Mouse (Mus musculus) adipocyte (in vitro differentiated cells): ENCODE measurements at regions not wholly inside any gene's neighbourhood (a gene's known extent, or its start where the extent isn't known, plus 50 kb on each side); places are given as distances from the start of the nearest gene placed in this dataset.
A peak's percentile ranks its signal among the peaks of the same experiment; 100 is the strongest.

ENCODE experiments used
- DNase-seq: peaks from one replicate; pipeline ENCODE4 v3.0.0-alpha.2; 2016; ENCODE audit warnings: low spot score

DNA sequence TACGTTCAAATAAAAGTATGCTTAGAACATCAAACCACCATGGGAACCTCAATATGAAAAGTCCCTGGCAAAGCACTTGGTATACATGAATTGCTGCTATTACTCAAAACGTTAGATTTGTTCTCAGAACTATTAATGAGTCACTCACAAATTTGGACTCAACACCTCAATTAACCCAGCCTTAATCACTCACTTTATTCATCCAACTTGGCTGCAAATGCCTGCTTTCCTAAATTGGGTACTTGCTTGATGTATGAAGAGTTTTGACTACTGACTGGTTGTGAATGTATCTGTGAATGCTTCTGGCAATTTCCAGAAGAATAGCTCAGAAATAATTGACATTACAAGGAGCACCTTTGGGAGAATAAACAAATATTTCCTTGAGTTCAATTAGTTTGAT lies 308.6 kb downstream of the Arl4a start:
- DNase-seq = no peak

DNA sequence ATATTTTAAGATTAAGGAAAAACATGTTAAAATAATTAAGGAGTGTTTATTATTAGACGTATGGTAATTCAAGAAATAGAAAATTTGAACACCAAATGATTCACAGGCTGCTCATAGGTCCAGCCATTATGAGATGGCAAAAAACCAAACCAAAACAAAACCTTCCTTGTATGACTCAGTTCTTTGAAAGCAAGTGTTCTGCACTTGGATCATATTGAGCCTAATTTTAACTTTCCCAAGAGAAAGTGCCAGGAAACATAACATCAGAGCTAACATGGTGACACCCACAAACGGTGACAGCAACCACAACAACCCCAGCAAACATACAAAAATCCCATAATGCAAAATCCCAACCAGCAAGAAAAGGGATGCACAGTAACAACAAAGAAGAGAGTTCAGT lies 313.7 kb downstream of the Arl4a start:
- DNase-seq = no peak

DNA sequence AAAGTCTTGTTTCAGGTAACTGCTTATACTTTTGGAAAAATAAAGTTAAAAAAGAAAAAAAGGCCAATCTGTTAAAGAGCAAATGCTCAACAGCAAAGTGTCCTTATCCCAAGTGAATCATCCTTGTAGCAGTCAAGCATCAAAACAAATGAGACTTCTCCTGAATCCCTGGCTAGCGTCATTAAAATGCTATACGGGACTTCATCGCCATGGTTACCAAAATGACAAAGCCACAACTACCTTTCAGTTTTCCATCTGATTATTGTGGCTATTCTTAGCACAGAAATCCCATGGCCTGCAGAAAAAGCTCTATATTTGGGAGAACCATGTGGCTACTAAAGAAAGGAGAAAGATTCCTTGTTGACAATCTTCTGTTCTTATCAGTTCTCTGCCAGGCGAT lies 322.7 kb downstream of the Arl4a start:
- DNase-seq = no peak

DNA sequence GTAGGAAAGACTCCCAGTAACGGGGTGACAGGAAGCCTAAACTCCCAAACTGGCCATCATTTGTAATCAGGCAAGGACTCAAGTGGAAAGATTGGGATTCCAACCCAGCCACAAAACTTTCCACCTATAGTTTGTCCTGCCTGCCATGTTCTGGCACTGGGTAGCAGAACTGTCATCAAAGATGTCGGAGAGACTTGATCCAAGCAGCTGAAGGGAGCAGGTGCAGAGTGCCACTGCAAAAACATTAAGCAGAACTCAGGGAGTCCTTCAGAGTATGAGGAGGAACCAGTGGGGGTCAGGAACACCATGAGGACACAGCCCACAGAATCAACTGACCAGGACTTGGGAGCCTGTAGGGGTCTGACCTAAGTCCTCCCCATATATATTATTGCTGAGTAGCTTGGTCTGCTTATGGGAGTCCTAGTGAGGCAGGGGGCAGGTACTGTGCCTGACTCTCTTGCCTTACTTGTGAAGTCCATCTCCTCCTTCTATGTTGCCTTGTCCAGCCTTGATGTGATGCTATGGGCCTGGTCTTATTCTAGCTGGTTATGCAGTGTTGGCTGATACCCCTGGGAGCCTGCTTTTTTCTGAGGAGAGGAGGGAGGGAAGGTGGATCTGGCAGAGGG lies 323.5 kb downstream of the Arl4a start:
- no peak for DNase-seq

DNA sequence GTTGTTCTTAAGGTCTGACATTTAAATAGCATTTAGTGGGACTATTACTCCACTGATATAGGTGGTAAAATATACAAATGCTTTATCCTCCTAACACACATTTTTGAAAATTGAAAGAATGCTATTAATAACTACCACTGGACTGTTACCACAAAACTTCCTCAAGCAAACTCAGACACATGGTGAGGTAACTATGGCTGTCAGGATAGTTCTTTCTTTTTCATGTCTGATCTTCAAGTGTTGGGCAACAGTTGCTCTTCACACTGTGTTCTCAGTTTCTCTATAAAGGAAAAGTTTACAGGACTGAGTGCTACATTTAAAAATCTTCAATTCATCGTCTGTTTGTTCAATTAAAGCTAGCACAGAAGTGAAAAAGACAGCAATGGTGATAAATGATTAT lies 326.0 kb downstream of the Arl4a start:
- DNase-seq = no peak

DNA sequence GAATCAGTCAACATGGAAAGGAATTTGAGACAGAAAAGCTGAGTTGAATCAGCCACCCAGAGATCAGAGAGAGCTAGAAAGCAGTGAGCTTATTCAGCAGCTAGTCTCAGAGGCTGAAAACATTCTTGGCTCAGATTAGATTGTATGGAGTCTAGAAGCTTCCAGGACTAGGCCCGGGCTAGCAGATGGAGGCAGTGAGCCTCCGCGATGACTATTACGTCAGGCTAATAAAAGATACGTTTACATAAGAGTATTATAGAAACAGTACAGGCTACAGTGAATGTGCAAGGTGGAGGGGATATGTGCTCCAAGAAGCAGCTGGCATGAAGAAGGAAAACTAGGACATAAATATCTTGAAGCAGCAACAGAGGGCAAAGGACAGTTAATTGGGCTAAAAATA lies 328.0 kb downstream of the Arl4a start:
- DNase-seq = no peak

DNA sequence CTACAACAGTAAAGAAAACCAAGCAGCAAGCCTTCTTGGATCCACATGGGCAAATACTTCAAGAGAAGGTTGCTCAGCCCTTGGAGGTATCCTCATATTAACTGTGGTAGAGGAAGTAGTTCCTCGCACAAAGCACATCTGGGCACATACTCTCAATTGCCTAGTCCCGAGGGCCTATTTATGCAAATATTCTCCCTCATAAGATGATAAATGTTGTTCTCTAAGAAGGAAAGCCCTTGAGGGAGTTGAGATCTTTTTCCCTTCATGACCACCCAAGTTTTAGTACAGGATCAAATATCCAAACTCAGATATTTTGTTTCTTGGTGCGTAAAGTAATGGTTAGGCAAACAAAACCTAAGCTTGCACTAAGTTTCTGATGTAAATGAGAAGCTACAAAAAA lies 340.6 kb downstream of the Arl4a start:
- no peak for DNase-seq

DNA sequence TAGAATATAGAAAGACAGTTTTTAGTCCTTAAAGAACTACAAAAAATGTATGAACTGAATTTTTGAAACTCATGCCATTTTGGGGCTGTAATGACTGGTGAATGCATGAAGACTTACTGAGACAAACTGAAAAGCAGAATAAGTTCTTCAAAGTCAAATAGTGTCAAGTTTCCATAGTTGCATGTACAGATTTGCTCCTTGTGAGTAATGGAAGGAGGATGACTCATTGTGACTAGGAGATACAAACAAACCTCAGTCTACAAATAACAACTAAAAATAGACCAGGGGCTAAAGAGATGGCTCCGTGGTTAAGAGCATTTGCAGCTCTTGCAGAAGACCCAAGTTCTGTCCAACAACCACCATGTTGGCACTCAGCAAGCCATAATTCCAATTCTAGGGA lies 342.5 kb downstream of the Arl4a start:
- DNase-seq = no peak

DNA sequence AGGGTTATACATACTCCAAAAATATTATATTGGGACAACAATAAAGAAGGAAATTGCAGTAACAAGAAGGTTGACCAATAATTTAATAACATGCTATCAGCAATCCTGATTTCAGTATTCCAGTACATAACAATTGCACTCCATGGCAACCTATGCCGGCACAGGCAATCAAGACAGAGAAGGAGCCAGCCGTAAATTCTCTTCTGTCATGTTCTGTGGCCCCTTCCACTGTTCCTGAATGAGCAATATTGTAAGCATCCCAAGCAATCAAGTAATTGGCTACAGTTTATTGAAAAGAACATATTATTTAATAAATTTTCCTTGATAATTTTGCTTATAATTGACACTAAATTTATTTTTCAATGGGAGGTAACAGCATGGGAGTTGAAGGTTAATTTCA lies 345.8 kb downstream of the Arl4a start:
- no peak for DNase-seq

DNA sequence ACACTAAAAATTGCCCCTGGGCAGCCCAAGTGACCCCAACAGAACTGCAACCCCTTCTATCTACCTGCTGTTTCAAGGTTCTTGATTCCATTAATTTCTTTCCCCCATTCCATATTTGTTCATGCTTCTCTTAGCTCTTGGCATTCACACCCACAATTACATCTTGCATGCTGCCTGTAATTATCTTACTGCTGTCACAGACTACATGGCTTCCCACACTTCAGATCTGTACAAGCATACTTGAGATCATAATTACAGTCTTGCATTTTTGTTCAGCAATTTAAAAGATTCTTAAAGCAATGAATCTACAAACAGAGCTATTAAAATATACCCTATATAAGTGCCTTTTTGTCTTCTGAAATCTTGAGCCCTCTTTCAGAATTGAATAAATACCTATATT lies 352.4 kb downstream of the Arl4a start:
- DNase-seq = no peak

DNA sequence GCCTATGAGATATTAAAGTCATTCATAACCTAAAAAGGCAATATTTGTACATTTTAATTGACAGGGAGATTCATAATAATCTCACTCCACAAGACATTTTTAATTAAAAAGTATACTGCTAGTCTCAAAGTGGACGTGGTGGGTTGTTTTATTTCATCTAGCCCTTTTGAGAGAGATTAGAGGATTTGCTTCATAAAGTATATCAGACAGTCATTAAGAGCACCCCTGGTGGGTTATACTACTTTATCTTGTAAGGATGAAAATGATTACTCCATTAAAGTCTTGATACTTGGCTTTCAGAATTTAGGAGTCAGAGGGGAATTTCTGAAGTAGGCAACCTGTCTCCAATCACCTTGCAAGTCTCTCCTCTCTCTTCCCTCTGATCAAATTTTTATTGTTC lies 355.7 kb downstream of the Arl4a start:
- DNase-seq = no peak

DNA sequence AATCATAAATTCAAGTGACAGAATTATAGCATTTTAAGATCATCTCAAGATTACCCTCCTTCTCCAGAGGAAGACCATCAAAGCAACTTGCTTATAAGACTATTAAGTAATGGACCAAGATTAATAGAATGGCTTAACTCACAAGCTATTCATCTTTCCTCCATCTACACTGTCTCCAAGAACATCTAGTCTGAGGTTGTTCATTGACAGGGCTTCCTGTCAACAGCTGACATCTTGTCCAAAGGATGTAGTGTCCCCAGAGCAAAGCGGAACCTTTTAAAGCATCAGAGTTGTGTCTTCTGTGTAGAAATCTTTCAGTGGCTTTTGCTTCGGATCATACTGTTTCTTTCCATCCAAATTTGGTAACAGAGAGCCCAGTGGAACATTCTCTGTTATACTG lies 362.2 kb downstream of the Arl4a start:
- no peak for DNase-seq

DNA sequence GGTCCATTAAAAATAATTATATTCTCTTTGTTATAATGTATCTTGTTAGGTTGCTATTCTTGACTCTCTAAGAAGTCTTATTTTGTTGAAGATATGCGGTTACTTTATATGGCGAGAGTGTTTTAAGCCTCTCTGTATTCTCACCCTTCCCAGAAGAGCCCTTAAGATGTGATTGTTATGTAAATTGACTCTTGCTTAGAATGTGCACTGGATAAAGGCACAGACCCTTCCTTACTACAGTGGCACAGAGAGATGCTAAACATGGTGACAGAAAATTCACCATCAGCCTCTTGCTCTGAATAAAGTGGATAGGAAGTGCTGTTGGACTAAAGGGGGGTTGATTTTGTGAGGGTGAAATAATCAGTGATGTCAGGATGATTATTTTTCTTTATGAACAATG lies 370.1 kb downstream of the Arl4a start:
- no peak for DNase-seq

DNA sequence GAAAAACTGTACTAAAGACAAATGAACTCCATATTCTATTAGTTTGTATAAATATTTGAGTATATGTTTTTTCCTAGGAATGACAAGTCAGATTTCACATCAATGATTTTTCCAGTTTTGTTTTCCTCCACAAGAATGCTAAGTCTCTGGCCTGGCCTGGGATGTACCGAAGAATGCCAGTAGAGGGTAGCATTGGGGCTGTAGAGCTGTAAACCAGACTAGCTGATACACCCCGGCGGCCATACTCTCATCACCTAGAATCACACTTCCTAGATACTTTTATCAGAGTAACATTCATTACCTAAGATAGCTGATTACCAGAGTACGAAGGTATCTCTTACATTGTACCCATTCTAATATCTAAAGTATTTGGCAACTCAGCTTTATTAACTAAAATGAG lies 372.4 kb downstream of the Arl4a start:
- DNase-seq = peak; percentile 64

DNA sequence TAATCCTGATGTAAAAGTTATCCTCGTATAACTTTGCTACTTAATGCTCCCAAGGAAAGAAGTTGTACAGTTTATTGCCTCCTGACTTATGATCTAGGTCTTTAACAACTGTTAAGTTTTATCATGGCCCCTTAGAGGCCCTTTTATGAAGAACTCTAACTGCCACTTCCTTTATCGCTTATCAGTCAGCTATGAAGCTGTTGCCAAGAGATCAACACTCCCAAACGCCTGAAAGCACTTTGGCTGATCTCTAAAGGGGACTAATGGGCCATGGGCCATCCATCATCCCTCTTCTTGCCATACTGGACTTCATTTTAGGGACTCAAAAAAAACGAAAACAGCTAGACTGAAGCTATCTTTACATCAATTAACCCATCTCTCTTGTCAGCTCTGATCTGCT lies 377.4 kb downstream of the Arl4a start:
- no peak for DNase-seq

DNA sequence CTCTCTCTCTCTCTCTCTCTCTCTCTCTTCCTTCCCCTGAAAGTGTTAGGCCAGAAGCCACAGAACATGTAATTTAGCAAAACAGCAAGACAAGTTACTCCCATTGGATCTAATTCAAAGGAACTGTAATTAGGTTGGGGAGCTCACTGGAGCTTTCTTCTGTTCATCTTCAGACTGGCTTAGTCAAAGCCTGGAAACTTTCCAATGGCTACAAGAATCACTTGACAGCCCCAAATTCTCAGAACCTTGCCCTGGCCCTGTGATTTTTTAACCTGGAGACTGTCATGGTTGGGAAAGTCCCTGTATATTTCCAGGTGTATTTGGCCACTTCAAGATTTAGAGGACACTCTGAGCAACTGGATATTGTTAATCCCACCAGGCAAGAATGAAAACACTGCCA lies 381.2 kb downstream of the Arl4a start:
- DNase-seq = no peak

DNA sequence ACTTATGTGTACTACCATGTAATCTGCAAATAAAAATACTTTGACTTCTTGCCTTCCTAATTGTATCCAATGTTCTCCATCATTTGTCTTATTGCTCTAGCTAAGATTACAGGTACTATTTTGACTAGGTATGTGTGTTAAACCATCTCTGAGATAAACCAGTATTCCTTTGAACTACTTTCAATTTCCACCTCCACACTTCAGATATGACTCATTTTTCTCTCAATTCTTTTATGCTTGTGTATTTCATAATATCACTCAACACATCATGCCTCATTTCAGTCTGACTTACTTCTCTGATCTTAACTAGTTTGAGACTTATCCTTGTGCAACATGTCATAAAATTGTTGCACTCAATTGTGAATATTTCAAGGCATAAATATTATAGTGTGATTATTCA lies 388.9 kb downstream of the Arl4a start:
- DNase-seq = no peak

DNA sequence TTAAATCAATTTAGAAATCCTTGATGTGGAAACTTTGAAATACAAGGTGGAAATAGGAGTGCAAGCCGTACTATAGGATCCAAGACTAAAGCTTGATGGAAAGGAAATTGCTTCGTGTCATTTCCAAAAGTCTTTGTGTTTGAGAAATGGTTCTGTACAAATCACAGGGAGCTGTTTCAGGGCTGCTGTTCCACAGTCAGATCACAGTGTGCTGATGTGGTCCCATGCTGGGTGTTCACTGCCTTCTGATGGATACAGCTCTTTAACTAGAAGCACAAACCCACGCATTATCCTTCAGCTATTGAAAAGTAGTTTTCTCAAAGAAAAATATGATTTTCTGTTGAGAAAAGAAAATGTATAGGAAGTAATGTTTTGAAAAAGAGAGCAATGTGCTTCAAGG lies 391.3 kb downstream of the Arl4a start:
- DNase-seq = no peak

DNA sequence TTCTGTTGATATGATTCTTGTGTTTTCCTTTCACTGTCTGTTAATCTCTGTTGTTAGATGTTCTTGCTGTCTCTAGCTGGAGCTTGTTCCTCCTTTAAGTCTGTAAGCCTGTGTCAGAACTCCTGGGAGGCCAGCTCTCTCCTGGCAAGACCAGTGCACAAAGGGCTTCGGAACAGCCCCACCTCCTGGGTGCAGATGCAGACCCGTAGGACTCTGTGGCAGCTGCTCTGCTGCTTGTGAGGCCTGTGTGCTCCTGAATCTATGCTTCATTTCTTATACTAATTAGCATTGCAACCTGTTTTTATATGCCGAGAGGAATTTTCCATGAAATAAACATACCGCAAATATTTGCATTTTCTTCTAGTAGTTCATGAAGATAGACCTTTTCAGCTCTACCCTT lies 392.2 kb downstream of the Arl4a start:
- no peak for DNase-seq

DNA sequence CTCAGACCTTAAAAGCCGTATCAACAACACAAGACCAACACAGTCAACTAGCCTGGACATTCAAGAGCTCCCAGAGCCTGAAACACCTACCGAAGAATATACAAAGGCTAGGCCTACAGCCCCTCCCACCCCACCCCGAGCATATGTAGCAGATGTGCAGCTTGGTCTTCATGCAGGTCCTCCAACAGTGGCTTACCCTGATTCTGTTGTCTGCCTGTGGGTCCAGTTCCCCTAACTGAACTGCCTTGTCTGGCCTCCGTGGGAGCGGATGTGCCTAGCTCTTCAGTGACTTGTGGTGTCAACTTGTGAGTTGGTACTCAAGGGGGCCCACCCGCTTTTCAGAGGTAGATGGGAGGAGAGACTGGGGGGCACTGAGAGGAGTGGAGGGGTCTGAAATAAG lies 398.6 kb downstream of the Arl4a start:
- no peak for DNase-seq

DNA sequence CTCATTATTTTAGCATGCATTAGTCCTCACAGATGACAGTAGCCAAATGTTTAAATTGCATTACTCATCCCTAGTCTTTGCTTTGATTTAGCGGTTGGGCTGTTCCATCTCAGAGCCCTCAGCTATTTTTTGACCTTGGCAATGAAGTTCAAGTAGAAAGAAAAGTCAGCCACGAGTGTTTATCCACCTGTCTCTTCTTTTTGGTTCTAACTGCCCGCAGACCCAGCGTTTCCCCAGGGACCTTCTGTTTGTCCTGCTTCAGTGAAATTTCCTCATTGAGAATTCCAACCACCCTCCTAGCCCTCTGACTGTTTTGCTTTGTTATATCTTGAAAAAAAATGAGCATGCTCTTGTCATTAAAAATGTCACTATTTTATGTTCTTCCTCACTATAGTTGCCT lies 403.5 kb downstream of the Arl4a start:
- no peak for DNase-seq

DNA sequence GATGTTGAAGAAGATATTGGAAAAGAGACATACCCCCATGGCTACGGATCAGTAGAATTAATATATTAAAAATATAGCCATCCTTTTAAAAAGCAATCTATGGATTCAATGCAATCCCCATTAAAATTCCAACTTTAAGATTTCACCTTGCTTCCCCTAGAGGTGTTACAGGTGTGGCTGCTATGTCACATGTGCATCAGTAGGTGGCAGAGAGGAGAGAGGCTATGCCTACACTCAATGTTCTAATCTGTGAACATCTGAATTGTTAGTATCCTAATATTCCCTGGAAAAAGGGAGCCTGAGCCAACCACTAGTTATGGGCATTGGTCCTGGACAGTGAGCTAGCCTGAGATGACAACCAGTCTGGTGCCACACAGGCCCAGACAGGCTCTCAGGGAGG lies 416.6 kb downstream of the Arl4a start:
- no peak for DNase-seq

DNA sequence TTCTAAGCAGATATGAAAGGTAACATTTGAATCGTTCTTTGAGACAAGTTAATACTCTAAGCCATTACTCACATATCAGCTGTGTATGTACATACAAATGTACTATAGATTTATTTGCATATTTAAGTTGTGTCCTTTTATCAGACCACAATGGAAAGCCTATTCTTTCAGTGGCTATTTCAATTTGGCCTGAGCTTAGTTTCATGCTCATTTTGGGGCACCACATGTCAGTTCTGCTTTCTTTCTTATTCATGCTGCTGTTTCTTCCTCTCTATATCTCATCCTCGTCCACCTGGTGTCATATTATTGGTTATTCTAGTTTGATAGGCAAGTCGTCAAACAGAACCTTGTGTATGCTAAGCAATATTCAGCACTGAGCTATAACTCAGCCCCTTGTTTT lies 432.5 kb downstream of the Arl4a start:
- no peak for DNase-seq

DNA sequence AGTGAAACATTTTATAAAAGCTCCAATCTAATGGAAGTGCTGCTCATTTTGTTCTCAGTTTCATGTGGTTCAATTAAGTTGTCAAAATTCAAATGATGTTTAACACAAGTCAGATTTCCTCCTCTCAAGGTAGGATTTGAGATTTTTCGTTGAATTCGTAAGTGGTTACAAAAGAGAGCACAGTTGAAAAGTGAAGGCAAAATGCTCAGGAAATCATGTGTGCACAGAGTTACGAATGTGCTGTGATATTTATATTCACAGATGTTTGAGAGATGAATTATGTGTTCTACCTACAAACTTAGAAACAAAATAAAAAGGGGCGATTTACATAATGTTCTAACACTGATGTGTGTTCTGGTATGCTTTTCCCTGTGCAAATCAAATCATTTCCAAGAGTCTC lies 433.1 kb downstream of the Arl4a start:
- DNase-seq = no peak

DNA sequence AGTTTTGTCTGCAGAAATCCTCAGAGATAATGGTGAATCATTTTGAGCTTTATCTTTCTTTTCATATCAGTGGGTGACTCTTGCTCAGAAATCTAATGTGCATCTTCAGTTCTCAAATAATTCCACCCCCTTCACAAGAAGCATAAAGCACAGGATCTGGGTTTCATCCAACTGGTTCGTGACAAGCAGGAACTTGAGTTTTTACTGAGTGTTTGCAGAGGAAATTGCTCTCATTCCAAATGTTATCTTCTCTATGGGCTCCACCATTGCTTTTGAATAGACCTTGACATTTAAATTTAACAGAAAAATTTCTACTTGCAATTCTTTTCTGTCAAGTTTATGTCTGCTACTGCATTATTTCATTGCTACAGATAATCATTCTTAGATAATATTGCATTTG lies 443.1 kb downstream of the Arl4a start:
- no peak for DNase-seq
